Mouse (Mus musculus) spleen, postnatal 4 days (tissue): ENCODE data around the gene Cdr2l.

ENCODE experiments used
- DNase-seq, 2 experiments: peaks; one replicate each; pipeline ENCODE4 v3.0.0; 2022; ENCODE audit warnings: low spot score in 2 of 2

Gene Cdr2l

DNA sequence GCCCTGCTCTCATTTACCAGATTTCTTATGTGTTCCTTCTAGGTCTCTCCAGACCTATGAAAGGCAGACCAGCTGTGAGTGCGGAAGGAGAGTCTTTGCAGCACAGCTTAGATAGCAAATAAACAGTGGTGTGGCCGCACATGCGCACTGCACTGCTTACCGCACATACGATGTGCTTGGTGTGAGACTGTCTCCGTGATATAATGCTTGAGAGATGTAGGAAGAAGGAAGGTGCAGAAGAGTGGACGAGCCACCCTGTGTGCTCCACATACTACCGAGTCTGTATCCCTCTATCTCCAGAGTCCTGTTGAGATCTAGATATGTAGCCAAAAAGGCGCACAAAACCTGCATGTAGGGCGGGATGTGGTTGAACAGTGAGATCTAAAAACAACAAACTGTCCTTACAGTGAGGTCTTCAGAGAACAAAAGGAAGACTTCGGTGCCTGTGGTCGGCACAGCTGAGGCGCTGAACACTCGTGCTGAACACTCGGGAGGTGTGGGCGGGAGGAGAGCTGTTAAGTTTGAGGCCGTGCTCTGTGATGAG is 25.2 kb downstream of the Cdr2l start:
- no peak for DNase-seq

DNA sequence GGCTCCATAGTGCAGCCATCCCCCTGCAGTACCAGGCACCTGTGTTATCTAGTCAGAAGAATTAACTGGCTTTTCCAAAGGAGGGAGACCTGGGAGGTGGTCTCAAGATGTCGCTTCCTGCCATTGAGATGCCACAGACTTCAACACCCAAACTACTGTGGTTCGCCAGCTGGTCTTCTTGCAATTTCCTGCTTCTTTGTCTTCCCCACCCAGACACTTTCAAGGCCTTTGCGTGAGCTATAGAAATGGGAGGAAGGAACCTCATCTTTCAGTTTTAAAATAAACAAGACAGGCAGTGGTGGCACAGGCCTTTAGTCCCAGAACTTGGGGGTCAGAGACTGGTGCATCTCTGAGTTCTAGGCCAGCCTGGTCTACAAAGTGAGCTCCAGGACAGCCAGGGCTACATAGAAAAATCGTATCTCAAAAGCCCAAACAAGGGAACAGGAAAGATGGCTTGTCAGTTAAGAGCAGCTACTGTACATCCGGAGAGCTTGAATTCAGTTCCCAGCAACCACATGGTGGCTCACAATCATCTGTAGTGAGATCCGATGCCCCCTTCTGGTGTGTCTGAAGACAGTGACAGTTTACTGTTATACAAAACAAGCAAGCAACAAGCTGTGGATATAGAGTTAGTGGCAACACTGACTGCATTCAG is 26.7 kb downstream of the Cdr2l start:
- no peak for DNase-seq

GRCm38 (mm10) chr11:115409556-115409955 is 27.8 kb downstream of the Cdr2l start:
- DNase-seq: no peak

GRCm38 (mm10) chr11:115419531-115420237 is 38.0 kb downstream of the Cdr2l start, which contains the start of the genes Atp5h and Kctd2:
Gene Atp5h (minus strand): TSS chr11:115419962.
Gene Kctd2 (plus strand): TSS chr11:115420128.
- peak; percentile 94 to 96 for DNase-seq

DNA sequence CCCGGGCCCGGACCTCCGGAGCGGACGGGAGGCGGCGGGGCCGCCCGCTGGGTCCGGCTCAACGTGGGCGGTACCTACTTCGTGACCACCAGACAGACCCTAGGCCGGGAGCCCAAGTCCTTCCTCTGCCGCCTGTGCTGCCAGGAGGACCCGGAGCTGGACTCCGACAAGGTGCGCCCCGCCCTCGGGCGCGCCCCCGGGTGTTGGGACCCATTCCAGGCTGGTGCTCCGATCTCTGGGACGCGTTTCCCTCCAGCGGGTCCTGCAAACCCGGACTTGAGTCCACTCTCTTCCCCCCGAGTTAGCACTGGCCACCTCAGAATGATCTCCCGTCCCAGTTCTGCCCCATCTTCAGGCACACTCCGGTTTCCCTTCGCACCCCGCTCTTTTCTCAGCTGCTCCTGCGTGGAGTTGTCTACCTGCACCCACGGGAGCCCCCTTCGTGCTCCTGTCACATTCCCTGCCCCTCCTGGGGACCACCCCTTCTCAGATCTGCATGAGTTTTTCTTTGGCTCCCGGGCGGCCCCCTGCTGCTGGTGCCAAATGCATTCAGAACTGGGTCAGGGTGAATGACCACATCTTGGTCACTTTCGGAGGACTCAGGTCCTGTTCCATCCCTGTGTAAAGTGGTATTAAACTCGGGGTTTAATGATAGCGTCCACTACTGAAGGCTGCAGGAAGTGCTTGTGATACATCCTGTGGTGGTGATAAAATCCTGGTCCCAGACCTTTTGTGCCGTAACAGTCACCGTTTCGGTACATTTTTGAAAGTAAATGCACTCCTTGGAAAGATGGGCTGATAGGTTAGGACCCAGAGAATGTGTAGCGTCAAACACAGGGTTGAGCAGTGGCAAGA is 38.8 kb downstream of the Cdr2l start:
- peak; percentile 59 to 84 for DNase-seq

- no peak for DNase-seq
Observed at GRCm38 (mm10) chr11:115421328-115421727, 39.6 kb downstream of the Cdr2l start.

- DNase-seq: no peak
Observed at GRCm38 (mm10) chr11:115421972-115422371, 40.3 kb downstream of the Cdr2l start.

DNA sequence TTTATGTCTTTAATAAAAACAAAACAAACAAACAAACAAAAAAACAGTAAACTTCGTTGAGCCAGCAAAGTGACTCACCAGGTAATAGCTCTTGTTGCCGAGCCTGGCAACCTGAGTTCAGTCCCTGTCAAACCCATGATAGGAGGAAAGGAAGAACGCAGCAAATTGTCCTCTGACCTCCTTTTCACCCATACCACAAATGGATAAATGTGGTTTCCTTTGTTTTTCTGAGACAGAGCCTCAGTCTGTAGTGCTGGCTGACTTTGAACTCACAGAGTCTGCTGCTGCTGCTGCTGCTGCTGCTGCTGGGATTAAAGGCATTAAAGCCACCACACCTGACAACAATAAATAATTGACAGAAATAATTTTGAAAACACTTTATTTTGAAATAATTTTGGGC is 41.4 kb downstream of the Cdr2l start:
- no peak for DNase-seq

GRCm38 (mm10) chr11:115424666-115425065 is 43.0 kb downstream of the Cdr2l start:
- DNase-seq: no peak

GRCm38 (mm10) chr11:115425671-115426070 is 44.0 kb downstream of the Cdr2l start:
- no peak for DNase-seq

- peak; percentile 57 to 77 for DNase-seq
Observed at GRCm38 (mm10) chr11:115427482-115428331, 46.0 kb downstream of the Cdr2l start.

- no peak for DNase-seq
Observed at GRCm38 (mm10) chr11:115429307-115429706, 47.6 kb downstream of the Cdr2l start.

DNA sequence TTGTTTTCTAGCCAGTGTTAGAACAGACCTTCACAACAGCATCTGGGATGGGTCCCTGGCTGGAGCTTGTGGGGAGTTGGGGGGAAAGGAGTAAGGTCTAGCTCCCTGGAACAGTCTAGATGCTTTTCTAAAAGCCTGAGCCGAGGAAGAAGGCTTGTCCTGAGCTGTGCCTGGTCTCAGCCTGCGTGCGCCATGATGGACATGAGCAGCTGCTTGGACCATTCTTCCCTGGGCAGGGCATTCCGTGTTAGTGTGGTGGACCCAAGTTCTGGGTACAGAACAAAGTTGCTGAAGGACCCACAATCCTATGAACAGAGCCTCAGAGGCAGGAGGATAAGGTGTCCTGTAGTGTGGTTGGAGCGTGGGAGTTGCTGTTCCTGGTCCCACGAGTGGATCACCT is 48.8 kb downstream of the Cdr2l start:
- no peak for DNase-seq

DNA sequence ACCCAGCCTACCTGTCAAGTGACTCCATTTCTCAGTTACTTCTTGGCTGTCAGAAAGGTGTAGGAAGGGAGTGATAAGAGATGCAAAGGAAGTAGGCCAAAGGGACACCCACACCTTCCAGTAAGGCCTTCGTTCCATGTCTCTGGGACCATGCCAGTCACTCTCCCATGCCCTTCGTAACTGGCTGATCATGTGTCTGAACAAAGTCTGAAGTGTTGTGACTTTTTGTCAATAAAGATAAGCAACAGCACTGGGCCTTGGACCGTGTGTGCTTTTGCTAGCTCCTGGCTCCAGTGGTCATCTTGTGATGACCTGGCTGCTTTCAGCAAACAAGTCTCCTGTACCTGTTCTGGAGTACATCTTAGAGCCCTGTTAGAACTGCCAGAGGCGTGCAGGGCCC is 51.1 kb downstream of the Cdr2l start:
- DNase-seq: no peak

DNA sequence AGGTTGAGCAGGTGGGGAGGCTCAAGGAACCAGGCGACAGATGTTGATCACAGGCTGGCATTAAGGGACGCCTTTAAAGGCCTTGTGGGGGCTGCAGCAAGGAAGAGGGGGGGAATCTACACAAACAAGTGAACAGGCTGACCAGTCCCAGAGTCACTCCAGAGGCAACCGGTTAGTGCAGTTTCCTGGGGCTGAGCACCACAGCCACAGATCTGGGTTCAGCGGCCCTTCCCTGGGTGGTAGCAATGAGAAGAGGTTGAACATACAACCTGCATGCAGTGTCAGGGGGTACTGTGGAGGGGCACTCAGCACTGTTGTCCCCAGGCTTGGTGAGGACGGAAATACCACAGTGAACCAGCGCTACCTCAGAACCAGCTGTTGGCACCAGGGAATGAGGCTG is 51.6 kb downstream of the Cdr2l start:
- no peak for DNase-seq

DNA sequence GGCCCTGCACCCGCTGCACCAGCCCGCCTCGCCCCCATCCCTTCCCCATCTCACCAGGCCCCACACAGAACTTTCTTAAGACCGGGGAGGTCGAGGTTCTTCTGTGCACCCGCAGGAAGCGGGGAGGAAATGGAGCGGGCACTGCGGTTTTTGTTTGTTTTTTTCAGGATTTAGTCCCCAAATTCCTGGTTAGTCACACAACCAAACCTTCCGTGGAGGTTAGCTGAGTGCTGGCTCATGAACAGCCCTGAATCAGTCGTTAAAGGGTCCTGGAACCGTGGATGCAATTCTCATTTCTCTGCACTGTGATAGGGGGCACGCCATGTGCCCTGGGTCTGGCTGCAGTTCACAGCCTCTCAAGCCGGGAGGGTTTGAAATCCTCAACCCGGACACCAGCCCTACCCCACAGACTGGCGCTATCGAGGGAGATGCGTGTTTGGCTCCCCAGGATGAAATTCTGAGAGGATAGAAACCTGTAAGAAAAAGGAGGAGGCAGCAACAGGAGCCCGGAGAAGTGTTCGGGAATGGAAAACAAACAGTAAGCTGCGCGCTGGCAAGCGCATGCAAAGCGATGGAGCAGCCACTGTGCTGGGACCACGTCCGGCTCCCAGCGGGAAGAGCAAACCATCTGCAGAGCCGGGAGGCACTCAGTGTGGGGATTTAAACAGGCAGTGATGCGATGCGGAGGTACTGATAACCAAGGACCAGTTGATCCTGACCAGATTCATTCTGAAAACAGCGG is 54.1 kb downstream of the Cdr2l start:
- DNase-seq: no peak

DNA sequence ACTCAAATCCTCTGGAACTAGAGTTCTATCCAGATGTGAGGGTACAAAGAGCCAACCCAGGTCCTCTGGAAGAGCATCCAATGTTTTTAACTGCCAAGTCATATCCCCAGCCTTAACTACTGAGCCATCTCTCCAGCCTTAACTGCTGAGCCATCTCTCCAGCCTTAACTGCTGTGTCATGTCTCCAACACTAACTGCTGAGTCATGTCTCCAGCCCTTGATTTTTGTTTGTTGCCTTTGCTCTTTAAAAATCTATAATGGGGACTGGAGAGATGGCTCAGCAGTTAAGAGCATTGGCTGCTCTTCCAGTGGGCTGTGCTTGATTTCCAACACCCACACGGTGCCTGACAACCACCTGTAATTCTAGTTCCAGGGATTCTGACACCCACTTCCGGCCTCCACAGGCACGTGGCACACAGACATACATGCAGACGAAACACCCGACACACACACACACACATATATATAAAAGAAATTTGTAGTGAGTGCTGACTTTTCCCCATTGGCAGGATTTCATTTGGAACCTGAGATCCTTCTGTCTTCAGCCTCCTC is 55.9 kb downstream of the Cdr2l start:
- DNase-seq: no peak

DNA sequence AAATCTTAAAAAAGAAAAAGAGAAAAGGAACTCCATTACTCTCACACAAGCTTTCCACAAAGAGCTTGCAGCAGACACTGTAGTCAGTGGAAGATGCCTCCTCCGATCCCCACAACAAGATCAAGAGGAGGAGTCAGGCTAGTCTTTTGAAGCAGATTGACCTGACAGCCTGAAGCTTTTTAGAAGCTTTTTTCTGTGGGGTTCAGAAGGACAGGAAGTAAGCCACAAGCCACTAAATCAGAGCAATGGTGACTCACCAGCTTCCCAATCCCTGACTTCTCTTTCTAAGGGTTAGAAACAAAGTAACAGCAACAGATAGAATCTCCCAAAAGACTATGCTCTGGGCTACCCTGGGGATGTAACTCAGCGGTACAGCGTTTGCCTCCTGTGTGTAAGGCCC is 57.6 kb downstream of the Cdr2l start:
- no peak for DNase-seq

DNA sequence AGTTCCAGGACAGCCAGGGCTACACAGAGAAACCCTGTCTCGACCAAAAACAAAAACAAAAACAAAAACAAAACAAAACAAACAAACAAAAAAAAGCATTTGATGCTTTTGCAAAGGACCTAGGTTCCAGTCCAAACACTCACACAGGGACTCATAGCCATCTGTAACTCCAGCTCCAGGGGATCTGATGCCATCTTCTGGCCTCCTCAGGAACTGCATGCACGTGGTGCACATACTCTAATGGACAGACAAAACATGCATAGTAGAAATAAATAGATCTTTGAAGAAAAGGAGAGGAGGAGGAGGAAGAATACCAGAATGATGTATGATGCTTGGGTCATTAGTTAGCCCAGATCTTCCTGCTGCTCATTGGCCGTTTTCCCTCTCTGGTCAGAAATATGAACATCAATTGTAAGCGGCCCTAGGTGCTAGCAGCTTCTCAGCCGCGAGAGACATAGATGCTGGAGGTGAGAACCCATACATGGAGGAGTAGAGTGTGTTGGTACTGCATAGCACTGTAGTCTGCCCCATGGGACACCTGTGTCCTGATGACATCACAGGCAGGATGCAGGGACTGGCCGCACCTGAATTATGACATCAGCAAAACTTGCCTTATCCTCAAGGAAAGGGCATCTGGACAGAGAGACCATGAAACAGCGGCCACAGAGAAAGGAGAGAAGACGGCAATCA is 58.3 kb downstream of the Cdr2l start, which contains the start of gene Trim80:
Trim80 (plus strand) TSS at position 640 of the 690 bp plus-strand sequence.
- DNase-seq: no peak

GRCm38 (mm10) chr11:115441417-115441816 is 59.7 kb downstream of the Cdr2l start:
- no peak for DNase-seq
